Mouse (Mus musculus) neural tube, embryonic 10.5 days (tissue): ENCODE results near the gene Proser2.

Source experiments
- DNase-seq: peaks from one replicate; pipeline ENCODE4 v3.0.0-alpha.2; 2017; ENCODE audit warnings: low spot score; ENCODE audit errors: extremely low spot score

The Proser2 gene

GRCm38 (mm10) chr2:6129555-6130355, at the start of gene Proser2:
Gene Proser2, minus strand, starts transcription at chr2:6130211.
- peak; percentile 83 for DNase-seq

- no peak for DNase-seq
Measured at GRCm38 (mm10) chr2:6179749-6180117, 49.7 kb upstream of the Proser2 start.

- DNase-seq, result no peak
Measured at GRCm38 (mm10) chr2:6178901-6179748, 49.1 kb upstream of the Proser2 start.

- no peak for DNase-seq
Measured at GRCm38 (mm10) chr2:6173013-6173412, 43.0 kb upstream of the Proser2 start.

GRCm38 (mm10) chr2:6168560-6168959, 38.5 kb upstream of the Proser2 start:
- no peak for DNase-seq

GRCm38 (mm10) chr2:6167843-6168558, 38.0 kb upstream of the Proser2 start:
- peak; percentile 64 for DNase-seq

- no peak for DNase-seq
Measured at GRCm38 (mm10) chr2:6165771-6166170, 35.8 kb upstream of the Proser2 start.

- no peak for DNase-seq
Measured at GRCm38 (mm10) chr2:6164606-6165290, 34.7 kb upstream of the Proser2 start.

- DNase-seq, result no peak
Measured at GRCm38 (mm10) chr2:6162366-6163040, 32.5 kb upstream of the Proser2 start.

GRCm38 (mm10) chr2:6159735-6160134, 29.7 kb upstream of the Proser2 start:
- DNase-seq, result no peak

- DNase-seq, result no peak
Measured at GRCm38 (mm10) chr2:6159219-6159618, 29.2 kb upstream of the Proser2 start.

GRCm38 (mm10) chr2:6157635-6158034, 27.6 kb upstream of the Proser2 start:
- DNase-seq, result no peak

GRCm38 (mm10) chr2:6157208-6157607, 27.2 kb upstream of the Proser2 start:
- DNase-seq, result no peak

- no peak for DNase-seq
Measured at GRCm38 (mm10) chr2:6149801-6150200, 19.8 kb upstream of the Proser2 start.

GRCm38 (mm10) chr2:6146901-6147300, 16.9 kb upstream of the Proser2 start:
- no peak for DNase-seq

- no peak for DNase-seq
Measured at GRCm38 (mm10) chr2:6146257-6146656, 16.2 kb upstream of the Proser2 start.

GRCm38 (mm10) chr2:6145611-6146010, 15.6 kb upstream of the Proser2 start:
- no peak for DNase-seq

GRCm38 (mm10) chr2:6142915-6143654, 13.1 kb upstream of the Proser2 start:
- DNase-seq, result no peak

GRCm38 (mm10) chr2:6140572-6141161, 10.7 kb upstream of the Proser2 start:
- DNase-seq, result no peak

- no peak for DNase-seq
Measured at GRCm38 (mm10) chr2:6133871-6134270, 3.9 kb upstream of the Proser2 start.
